Mouse (Mus musculus): ENCODE data around the gene Nnmt.

Nnmt gene

DNA sequence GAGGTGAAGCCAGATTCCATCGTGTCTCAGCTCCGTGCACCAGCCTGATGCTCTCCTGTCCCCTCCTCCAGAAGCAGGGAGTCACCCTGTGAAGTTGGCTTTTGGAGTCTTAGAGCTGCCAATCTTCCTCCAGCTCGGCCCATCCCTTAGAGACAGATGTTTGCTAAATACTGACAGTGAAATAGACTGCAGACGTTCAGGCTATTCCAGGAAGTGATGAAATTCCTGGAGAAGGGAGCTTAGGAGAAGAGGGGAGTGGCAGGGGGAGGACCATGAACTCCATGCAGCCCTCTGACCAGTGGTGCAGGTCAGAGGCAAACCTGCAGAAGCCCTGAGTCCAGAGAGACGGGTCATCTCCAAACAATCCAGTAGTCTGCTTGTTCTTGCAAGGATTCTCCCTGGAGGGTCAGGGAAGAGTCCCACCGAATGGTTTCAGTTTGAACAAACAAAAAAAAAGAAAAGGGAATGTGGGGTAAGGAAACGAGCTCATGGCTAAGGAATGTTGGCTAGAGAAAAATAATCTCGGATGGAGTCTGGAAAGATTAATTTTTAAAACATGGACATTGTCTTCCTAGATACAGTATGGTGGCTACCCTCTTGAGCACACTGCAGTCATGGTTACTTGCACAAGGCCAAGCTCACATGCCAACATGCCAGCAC is at the start of gene Nnmt:
Nnmt (minus strand) TSS at position 215 of the 660 bp plus-strand sequence.
- DNase-seq (ENCODE audit: low read depth in 2 of 2, low spot score in 2 of 2) = no peak

DNA sequence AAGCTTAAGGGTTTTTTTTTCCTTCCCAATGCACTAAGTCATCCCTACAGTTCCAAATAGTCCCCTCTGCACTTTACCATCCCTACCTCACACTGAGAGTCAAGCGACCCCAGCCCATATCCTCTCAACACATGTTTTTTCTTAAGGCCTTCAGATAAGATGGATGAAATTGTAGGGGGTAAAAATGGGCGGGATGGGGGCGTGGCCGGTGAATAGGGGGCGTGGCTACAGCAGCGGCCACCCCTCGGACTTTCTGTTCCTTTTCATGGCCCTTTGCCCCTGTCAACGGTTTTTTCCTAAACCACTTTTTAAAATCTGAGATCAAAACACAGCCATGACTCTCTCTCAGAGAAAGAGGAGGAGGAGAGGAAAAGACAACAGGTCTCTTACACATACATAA is 49.8 kb upstream of the Nnmt start:
- DNase-seq (ENCODE audit: low read depth in 2 of 2, low spot score in 2 of 2) = no peak

DNA sequence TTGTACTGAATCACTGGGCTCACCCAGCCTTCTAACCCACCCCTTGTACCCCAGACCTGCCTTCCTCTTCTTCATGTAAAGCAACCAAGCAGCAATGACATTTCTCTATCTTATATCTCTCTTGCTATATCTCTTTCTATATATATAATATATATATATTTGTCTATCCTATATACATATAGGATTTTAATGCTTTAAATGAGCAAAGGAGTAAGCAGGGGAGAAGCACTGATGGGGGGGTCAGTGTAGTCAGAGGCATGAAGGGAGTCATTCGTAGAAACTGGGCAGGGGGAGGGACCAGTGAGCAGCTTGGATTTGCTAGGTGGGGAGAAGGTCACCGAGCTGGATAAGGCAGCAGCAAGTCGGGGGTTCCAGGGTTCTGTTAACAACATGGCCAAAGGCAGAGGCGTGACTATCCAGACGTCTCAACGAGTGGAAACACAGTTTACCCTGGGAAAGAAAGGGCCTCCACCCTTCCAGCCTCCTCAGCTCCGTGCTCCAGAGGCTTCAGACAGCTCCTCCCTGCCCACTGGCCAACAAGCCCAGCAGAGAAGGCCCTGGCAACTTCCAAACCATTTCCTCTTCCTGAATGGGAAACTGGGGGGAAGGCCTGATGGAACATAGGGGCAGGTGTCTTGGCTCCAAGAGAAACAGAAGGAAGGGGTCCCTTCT is 48.6 kb upstream of the Nnmt start:
- no peak for DNase-seq (ENCODE audit: low read depth in 2 of 2, low spot score in 2 of 2)

DNA sequence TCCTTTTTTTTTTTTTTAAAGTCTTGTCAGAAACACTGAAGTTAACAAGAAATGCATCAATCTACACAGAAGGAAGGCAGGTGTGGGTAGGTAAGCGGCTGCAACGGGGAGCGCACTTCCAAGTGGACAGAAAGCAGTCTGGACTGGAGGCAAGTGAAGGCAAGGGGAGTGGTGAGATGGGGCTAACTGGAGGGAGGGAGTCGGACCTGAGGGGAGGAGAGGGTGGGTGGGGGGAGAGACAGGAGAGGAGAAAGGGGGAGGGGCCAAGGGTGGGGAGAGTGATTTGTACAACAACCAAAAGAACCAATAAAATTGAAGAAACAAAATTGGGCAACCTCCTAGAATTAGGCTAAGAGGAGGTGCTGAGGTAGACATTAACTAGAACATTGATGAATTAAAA is 47.1 kb upstream of the Nnmt start:
- DNase-seq (ENCODE audit: low read depth in 2 of 2, low spot score in 2 of 2) = no peak

DNA sequence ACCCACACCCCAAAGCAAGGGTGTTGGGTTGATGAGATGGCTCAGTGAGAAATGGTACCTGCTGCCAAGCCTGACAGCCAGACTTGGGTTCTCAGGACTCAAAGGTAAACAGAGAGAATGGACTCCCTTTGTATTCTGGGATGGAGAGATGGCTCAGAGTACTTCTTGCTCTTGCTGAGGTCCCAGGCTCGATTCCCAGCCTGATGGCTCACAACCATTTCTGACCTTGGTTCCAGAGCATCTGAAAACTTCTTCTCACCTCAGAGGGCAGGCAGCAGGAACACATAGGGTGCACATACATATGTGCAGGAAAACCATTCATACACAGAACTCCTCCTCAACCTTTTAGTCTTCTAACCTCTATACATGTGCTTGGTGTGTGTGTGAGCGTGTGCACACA is 45.9 kb upstream of the Nnmt start:
- DNase-seq (ENCODE audit: low read depth in 2 of 2, low spot score in 2 of 2) = no peak

DNA sequence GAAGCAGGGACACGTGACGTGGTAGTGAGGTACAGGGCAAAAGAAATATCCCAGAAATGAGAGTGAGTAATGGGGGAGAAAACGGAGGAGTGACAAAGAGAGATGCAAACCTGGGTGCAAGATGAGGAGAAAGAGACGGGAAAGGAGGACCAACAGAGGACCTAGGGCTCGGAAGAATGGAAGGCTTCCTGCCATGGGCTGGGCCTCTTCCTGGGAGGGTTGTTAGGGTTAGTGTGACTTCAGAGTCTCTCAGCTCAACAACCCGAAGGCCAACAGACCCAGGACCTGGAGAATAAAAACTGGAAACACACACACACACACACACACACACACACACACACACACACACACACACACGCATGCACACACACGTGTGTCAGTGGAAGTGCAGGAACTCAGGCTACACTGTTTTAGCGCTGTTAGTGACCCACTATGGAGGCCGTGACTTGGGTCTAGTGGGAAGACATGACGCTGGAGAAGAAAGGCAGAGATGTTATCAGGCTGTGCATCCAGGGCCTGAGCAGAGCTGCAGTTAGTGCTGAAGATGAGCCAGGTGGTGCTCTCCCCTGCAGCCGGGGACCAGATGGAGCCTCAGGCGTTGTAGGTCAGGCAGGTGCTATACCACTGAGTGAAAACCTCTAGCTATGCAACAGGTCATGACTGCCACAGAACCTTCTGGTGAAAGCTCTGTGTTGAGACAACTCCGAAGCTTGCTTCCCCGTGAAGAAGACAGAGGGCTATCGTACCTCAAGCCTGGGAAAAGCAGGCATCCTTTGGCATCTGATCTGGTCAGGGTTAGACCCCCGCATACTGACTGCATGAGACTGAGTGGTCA is 45.1 kb upstream of the Nnmt start:
- no peak for DNase-seq (ENCODE audit: low read depth in 2 of 2, low spot score in 2 of 2)

DNA sequence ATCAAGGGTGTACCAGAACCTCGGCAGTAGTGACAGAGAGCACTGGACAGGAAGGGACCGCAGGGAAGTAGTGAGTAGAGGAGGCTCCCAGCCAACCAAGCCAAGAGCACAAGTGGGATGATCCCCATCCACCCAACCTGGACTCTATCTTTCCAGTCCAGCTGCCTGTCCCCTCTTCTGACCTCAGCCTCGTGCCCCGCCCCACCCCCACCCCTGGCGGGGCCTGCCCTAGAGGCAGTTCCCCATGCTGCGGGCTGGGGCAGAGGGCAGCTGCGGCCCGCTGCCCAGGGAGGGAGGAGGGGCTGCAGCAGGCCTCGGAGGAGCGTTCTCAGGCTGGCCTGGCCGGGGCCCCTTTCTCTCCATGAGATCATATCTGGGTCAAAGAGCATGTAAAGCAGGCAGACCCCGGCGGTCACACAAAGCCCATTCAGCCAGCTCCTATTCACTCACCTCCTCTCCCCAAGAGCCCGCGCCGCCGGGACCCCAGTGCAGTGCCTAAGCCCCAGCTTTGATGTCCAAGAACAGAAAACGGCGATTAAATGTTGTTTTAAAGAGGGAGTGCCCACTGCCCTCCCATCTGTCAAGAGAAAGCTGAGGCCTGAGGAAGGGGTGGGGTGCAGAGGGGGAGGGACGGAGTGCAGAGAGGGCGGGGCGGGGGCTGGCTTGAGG is 44.3 kb upstream of the Nnmt start:
- no peak for DNase-seq (ENCODE audit: low read depth in 2 of 2, low spot score in 2 of 2)

DNA sequence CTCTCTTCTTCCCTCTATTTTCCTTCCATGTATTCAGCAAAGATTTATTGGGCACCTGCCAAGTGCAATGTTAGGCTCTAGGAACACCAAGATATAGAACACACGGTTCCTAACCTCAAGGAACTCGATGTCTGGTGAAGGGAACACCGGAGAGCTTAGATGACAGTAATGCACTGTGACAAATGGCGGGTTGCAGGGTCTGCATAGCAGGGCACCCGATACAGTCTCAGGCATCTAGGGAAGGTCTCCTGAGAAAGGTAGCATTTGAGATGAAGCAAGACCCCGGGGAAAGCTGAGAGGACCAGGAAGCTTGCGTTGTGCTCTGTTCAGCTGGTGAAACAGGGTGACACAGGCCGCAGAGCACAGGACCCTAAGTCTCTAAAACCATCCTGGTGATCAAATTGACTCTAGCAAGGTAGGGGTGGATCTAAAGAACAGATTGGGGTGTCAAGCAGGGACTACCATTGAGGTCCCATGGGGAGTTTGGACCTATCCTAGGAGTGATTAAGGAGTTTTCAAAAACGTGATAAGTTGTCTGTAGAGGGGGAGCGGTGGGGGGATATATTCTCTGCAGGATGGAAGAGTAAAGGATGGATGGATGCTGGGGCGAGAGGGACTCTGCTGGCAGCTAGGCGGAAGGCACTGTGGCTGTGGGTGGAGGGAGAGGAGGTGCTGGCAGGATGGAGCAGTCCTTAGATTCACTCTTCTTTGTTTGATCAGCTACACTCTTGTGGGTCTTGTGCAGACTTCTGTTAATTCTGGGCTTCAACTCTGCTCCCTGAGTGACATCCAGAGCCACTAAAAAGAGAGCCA is 43.5 kb upstream of the Nnmt start:
- no peak for DNase-seq (ENCODE audit: low read depth in 2 of 2, low spot score in 2 of 2)

DNA sequence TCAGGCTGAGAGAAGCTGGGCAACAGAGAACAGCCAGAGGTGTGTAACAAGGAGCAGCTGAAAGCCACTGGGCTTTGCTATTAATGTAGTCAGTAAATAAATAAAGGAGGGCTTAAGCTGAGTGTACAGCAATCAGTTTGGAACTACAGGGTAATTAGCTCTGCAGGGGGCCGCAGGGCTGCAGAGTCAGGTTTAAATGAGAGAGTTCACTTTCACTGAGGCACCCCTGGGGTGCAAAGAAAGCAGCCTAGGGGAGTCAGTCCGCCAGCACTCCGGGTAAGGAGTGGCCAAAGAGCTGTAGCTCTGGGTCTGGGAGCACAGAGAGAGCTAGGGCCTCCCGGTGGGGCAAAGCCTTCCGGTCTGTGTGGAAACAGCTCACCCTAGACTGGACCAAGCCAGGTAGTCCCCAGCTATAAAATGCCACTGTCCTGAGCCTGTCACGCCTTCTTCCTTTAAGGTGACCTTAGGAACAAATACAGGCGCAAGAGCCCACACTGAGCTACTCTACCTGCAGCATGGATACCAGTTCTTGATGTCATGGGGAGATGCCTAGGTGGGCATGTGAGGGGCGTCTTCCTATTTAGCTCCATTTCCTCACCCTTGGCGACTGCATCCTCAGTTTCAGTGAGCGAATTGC is 42.8 kb upstream of the Nnmt start:
- no peak for DNase-seq (ENCODE audit: low read depth in 2 of 2, low spot score in 2 of 2)

DNA sequence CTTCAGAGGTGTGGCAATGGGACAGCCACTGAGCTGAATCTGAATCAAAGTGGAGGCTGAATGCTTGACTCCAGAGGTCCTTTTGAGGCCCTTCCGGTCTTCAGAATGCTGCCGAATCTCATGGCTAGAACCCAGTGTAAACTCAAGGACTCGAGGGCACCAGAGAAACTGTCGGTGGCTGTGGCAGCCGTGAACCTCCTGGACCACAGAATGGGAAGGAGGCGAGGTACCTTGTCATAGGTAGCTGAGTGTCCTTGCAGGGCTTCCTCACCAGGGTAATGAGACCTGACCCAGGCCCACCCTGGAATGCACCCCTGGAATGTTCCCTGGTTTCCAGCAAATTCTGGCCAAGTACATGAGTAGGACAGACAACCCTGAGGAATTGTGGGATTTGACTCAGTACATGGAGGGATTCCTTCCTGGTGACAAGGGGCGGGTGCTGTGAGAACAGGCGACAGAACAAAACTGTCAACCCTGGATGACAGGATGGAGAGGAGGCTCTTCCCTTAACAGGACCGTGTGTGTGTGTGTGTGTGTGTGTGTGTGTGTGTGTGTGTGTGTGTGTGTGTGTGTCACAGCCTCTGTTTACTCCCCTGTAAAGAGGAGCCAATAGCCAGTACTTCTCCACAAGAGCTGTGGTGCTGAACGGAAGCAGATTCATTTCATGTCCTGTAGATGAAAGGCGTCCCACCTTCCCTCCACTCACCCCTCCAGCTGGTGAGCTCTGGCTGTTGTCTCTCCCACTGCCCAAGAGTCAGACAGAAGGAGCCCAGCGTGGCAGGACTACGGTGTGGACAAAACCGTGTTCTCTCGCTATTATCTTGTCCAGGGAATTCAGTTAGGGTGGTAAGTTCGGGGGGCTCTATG is 42.1 kb upstream of the Nnmt start:
- no peak for DNase-seq (ENCODE audit: low read depth in 2 of 2, low spot score in 2 of 2)

DNA sequence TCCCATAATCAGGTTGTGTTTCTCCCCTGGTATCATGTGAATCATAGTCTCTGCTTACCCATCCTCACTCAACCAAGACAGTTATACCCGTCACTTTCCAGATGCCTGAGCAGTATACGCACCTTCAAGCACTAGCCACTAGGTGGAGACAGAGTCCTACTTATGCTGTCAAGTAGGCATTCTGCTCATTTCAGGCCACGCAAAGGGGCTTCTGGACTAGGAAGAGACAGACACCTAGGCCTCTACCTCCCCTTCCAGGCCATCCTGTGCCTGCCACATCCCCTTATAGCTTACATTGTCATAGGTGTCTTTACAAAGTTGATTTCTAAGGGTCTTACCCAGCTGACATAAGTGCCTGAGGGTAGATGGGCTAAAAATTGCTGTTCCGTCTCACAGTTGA is 41.3 kb upstream of the Nnmt start:
- peak; percentile 44 to 62 for DNase-seq (ENCODE audit: low read depth in 2 of 2, low spot score in 2 of 2)

DNA sequence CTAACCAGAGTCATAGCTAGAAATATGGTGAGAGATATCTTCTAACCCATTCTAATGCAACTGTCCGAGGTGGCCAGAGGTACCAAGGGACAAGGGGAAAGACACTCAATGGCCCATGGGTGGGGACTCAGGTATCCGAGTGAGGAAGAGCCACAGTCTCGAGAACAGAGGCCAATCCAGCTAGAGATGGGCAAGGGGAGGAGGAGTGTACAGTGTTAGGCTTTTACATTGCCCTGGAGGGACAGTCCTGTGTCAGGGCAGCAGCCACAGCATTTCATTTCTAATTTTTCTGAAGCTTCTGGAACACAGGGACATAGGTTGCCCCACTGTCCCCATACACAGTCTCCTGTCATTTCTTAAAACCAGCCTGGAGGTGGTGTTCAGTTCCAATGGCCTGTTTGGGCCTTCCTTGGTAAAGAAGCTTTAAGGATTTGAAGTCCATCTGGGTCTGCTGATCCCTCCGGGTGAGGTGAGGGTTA is 40.7 kb upstream of the Nnmt start:
- DNase-seq (ENCODE audit: low read depth in 2 of 2, low spot score in 2 of 2) = no peak

DNA sequence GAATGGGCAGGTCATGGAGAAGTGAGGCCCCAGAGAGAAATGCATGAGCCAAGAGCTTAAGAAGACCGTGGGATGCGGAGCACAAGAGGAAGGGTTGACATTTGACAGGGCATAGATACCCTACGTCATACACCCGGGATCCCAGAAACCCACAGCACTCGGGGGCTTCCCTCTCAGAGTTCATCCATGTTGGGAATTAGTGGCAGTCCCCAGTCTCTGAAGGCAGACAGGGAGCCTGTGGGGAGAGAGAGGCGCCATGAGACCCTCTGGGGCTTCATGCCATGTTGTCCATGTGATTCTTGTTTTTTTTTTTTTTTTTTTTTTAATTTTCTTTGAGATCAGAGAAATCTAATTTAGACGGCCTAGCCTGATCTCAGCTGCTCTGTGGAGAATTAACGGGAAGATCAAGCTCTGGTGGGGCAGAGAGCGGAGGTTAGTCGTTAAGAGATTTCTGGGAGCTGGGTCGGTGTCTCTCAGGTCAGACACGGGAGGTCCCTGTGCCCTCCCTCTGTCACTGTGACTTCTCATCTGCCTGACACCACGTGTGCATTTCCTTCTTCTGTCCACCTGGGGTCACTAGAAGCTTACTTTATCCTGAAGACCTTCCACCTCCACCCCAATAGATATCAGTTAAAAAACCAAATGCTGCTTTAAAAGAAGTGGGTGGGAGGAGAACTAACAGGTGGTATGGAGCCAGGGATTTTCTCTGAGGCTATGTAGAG is 40.1 kb upstream of the Nnmt start:
- peak in 1 of 2 experiments; percentile 5 for DNase-seq (ENCODE audit: low read depth in 2 of 2, low spot score in 2 of 2)

DNA sequence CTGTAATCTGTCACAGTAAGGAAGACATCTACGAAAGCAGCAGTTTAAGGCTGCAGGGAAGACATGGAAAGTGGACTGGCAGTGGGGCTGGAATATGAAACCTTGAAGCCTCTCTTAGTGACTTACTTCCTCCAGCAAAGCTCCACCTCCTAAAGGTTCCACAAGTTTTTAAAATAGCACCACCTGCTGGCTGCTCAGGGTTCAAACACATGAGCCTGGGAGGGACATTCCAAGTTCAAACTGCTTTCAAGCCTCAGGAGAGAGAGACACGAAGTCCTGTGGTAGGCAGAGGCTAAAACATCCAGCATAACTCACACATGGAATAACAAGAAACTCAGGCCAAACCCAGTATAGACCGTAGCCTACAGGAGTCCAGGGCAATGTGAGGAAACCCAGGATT is 39.4 kb upstream of the Nnmt start:
- DNase-seq (ENCODE audit: low read depth in 2 of 2, low spot score in 2 of 2) = no peak

DNA sequence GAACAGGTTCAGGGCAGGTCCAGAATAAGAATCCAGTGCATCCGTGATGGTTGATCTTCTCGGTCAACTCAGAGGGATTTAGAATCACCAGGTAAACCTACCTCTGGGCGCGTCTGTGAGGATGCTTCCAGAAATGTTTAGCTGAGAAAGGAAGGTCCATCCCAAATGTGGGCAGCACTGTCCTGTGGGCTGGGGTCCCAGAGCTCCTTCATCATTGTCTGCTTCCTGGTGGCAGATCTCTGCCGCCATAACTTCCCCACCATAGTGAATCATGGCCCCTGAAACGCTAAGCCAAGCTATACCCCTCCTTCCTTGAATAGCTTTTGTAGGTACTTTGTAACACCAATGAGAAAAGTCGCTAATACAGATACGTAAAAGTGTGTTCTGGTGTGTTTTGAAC is 36.7 kb upstream of the Nnmt start:
- no peak for DNase-seq (ENCODE audit: low read depth in 2 of 2, low spot score in 2 of 2)

DNA sequence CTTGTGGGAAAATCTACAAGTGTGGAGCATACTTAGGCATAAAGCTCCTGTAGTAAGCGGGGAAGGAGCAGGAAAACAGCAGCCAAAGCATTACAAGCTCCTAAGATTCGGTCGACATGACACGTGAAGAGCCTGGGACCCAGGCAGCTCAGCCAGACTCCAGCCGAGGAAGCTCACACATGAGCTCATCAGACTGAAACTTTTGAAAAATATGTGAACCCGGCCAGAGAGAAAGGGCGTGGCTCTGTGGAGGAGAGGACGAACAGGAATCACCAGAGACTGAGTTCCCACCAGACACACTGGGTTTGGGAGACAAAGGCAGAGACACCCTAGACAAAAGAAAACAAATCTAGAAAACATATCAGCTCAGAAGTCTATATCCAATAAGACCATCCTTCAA is 35.9 kb upstream of the Nnmt start:
- DNase-seq (ENCODE audit: low read depth in 2 of 2, low spot score in 2 of 2) = no peak

DNA sequence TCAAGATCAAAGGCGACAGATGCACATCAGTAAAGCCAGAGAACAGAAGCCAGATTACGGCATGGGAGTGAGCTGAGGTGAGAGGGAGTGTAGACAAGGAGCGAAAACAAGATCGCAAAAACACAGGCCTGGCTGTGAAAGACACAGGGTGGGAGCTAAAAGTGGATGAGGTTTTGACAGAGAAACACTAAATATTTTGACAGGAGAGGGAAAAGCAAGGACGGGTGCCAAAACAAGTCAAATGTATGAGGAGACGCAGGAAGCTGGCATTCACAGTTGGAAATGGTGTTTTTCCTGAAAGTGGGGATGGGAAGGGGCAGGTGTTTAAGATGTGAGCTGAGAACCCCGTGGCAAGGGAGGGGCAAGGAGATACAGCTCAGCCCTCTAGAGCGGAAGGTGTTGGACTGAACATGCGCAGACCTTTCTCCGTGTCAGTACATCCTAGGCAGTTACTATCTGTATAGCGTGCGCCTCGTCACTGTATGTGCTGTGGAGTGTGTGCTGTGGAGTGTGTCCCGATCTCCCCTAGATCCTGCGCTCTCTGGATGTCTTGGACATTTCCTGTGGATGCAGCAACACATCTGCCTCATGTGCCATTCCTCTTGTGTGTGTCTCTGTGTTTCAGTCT is 33.3 kb upstream of the Nnmt start:
- no peak for DNase-seq (ENCODE audit: low read depth in 2 of 2, low spot score in 2 of 2)

DNA sequence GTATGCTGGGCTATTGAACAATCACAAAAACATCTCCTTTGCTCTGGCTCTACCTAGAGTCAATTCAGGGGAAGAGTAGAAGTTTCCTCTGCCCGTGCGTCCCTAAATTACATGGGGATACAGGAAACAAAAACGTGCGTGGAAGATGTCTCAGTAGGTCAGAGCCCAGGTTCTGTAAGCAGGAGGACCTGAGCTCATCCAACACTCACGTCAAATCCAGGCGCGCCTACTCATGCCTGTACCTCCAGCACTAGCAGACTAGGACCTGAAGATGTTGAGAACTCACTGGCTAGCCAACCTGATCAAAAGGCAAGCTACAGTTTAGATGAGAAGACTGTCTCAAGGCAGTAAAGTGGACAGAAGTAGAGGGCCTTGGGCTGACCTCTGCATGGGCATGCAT is 32.2 kb upstream of the Nnmt start:
- no peak for DNase-seq (ENCODE audit: low read depth in 2 of 2, low spot score in 2 of 2)
